Mouse (Mus musculus) heart, adult 11 months (tissue): ENCODE data around the gene Scube3.
A peak's percentile ranks its signal among the peaks of the same experiment; 100 is the strongest.
"Not testable (repeated sequence)": the region's sequence is repeated elsewhere in the genome, so short reads cannot be mapped to it uniquely, and the experiment has no call there.

Experiments
- DNase-seq: peaks from one replicate; pipeline ENCODE4 v3.0.0; 2022

Scube3 gene

DNA sequence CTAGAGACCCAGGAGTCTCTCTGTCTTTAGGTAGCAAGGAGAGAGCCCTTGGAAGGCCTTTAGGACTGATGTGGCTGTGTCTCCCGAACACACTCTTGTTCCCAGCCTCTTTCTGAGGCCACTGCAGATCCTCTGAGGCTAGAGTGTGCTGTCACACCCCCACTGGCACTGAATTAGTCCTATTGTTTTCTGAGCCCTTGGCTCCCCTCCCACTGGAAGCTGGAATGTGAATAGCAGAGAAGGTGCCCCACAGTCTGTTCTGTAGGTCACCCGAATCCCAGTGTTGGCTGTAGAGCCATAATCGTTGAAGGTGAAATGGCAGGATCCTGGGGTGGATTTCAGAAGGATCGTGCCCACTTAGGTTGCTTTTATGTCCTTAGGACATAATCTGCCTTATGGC lies 38.4 kb downstream of the Scube3 start:
- DNase-seq, result peak; percentile 94

GRCm38 (mm10) chr17:28180783-28181544 lies 39.0 kb downstream of the Scube3 start:
- DNase-seq, result peak; percentile 94

DNA sequence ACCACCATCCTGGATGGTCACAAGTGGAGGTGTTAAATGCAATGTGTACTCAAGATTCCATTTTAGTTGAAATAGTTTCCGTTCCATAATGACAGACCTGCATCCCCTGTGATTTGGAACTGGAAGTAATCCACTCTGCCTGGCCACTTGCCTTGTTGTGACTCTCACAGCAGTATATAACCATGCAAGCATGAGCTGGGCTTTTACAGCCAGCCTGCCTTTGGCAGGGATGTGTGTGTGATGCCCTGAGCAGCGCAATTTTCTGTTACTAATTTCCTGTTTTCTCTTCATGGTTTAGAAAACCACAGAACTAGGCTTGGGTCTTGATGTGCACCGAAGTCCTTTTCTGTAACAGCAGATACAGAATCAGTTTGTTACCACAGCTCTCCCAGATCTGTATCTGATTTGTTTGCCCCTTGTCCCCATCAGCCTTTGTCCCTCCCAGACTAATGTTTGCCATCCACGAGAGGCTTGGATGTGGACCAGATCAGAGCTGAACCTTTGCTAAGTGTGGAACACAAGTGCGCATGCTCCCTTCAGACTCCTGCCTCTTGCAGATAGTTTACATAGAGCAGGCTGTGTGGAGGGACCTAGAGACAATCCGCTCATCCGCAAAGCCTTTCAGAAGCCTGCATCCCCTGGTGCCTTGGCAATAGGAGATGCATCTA lies 43.2 kb downstream of the Scube3 start:
- DNase-seq, result no peak

DNA sequence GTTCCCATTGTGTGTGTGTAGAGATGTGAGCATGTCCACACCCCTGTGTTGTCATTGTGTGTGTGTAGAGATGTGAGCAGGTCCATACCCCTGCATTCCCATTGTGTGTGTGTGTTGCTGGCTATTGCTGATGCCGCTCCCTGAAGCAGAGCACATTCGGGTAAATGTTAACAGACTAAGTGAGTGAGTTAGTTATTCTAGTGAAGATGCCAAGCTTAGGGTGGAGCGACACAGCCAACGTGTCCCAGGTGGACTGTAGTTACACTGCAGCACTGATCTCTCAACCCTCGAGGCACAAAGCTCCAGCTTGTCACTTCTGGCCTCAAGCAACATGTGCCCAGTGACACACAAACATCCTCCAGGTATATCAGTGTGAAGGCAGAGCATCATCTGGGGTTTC lies 46.4 kb downstream of the Scube3 start:
- no peak for DNase-seq

DNA sequence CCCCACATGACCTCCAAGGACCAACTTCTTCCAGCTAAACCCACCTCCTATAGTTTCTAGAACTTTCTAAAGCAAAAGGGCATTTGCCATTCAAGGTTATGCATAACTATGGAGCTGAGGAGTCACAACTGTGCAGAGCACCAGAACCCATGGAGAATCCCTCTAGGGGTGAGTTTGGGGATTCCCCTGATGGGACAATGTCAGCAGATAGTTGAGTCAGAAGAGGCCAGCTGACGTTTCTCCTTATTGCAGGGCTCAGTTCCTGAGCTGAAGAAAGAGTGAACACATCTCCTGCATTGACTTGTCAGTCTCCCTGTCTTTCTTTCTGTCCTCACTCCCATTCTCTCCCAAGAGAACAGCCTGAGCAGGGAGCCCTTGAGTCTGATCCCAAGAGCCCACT lies 50.8 kb downstream of the Scube3 start:
- no peak for DNase-seq

DNA sequence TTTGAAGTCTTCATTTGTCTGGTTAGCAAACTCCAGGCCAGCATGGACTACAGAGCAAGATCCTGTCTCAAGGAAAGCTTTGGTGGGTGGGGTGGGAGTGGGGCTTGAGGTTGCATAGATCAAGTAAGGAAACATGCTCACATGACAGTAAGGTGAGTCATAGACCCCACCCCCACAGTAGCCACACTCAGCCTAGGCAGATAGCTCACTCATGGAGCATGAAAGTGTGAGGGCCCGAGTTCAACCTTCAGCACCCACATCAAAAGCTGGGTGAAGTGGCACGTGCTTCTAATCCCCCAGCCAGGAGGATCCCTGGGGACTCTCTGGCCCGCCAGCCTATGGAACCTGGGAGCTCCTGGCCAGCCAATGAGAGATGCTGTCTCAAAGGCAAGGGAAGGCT lies 51.6 kb downstream of the Scube3 start:
- DNase-seq, result no peak

DNA sequence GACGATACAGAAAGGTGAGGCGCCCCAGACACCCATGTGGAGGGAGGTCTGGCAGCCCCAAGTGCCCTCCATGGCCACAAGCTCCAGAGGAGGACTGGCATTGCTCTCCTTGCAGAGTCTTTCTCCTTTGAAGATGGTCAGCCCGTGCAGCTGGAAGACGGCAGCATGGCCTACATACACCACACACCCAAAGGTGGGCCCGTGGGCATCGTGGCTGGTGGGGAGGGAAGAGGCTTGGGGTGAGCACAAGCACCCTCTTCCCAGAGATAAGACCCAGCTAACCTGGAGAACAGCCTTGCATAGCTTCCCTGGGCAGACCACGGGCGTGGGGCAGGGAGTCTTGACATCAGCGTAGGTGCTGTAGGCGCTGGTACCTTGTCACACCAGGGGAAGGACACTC lies 53.1 kb downstream of the Scube3 start:
- DNase-seq, result peak; percentile 88

- peak; percentile 91 for DNase-seq
Observed at GRCm38 (mm10) chr17:28197646-28198045, 55.7 kb downstream of the Scube3 start.

DNA sequence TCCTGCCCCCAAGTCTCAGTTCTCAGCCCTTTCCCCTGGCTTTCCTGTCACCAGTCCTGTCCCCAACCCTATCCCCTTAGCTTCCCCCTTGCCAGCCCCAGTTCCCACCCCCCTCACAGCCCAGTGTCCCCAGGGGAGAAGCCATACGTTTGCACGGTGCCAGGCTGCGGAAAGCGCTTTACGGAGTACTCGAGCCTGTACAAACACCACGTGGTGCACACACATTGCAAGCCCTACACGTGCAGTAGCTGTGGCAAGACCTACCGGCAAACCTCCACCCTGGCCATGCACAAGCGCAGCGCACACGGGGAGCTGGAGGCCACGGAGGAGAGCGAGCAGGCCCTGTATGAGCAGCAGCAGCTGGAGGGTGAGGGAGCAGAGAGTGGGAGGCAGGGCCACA lies 60.0 kb downstream of the Scube3 start:
- DNase-seq, result no peak

GRCm38 (mm10) chr17:28204052-28204720 lies 62.2 kb downstream of the Scube3 start:
- peak; percentile 92 for DNase-seq

DNA sequence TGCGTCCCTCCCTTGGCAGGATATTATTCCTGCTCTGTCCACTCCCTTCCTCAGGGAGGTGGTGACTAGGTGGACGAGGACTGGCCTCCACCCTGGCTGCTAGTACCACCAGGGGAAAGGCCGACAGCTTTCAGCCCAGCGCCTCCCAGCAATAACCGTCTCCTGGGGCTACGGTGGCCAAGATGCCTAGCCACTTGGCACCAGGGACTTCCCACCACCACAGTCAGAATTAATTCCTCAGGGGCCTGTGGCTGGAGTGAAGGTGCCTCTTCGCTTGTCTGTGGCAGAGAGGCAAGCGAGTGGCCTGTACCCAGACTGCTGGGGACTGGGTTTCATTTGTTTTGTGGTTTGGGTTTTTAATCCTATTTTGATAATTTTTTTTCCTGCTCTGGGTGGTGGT lies 63.5 kb downstream of the Scube3 start:
- no peak for DNase-seq

GRCm38 (mm10) chr17:28207092-28207491 lies 65.2 kb downstream of the Scube3 start:
- no peak for DNase-seq

DNA sequence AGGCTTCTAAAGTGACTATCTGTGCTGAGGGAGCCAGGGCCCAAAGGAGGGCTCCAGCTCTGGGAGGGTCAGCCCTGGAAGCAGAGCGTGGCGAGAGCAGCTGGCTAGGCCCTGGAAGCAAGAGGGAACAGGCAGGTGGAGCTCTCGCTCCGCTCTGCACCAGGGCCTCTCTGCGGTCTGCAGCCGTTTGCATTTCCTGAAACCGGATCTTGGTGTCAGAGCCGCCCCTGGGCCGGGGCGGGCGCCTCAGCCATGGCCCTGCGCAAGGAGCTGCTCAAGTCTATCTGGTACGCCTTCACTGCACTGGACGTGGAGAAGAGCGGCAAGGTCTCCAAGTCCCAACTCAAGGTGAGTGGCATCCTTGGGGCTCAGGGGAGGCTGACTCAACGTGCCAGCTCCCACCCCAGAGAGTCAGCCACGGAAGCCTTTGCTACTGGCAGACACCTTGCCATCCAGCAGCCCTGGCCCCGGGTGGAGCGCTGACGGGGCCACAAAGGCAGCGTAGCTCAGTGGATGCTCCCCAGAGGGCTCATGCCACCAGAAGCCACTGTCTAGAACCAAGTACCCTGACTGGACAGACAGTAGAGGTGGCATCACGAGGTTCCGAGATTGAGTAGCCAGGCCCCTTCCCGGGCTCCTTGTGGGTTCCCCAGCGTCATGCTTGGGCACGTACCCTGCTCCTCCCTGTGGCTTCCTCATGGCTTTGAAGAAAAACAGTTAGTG lies 65.8 kb downstream of the Scube3 start, which contains the start of gene Def6:
Def6 (plus strand) TSS at position 188 of the 723 bp plus-strand sequence.
- peak; percentile 99 for DNase-seq

DNA sequence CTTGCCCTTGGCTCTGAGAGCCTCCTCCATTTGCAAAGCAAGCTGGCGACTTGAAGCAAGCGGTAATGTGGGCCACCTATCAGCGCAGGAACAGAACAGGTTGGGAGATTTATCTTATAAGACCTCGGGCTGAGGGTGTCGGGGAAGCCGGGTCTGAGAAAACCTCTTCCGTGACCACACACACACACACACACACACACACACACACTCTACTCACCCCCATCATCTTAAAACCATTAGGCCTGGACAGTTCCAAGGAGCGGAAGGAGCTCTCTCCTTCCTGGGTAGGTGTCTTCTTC lies 66.3 kb downstream of the Scube3 start:
- no peak for DNase-seq

GRCm38 (mm10) chr17:28209457-28210110 lies 67.6 kb downstream of the Scube3 start:
- no peak for DNase-seq

GRCm38 (mm10) chr17:28211921-28212341 lies 70.0 kb downstream of the Scube3 start:
- peak; percentile 94 for DNase-seq

DNA sequence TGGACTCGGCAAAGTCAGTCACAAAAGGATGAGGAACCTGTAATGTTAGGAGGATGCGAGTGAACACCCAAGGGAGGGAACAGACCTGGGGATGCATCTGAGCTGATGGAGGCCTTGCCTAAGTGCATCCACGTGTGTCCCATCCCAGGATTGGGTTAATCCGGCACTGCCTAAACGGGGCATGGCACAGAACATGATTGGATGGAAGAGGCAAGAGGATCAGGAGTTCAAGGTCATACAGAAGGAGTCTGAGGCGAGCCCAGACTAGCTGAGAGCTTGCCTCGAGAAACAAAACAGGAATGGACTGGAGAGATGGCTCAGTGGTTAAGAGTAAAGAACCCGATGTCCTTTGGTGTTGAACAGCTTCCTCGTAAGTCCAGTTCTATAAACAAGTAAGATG lies 70.5 kb downstream of the Scube3 start:
- DNase-seq, result no peak

DNA sequence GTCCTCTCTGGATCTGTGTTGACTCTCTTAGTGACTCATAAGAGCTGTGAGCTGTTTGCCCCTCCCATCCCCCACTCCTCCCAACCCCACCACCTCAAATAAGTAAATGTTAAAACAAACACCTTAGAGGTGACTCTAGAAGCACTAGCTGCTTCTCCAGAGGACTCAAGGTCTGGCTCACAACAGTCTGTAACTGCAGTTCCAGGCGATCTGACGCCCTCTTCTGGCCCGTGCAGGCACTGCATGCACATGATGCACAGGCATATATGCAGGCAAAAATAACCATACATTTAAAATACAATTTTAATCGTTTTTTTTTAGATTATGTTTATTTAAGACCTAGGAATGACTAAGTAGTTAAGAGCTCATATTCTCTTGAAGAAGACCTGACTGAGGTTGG lies 71.3 kb downstream of the Scube3 start:
- no peak for DNase-seq

DNA sequence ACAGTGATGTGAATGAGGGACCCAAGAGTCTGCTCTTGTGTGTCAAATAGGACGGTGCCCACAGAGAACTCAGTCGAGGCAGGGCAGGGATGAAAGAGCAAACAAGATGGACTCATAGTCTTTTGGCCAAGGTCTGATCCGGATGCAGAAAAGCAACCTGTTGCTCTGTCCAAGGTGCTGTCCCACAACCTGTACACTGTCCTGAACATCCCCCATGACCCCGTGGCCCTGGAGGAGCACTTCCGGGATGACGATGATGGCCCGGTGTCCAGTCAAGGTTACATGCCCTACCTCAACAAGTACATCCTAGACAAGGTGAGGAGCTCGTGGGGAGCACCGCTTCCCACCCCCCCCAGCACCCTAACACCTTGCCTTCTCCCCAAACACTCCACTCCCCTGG lies 74.8 kb downstream of the Scube3 start:
- no peak for DNase-seq

DNA sequence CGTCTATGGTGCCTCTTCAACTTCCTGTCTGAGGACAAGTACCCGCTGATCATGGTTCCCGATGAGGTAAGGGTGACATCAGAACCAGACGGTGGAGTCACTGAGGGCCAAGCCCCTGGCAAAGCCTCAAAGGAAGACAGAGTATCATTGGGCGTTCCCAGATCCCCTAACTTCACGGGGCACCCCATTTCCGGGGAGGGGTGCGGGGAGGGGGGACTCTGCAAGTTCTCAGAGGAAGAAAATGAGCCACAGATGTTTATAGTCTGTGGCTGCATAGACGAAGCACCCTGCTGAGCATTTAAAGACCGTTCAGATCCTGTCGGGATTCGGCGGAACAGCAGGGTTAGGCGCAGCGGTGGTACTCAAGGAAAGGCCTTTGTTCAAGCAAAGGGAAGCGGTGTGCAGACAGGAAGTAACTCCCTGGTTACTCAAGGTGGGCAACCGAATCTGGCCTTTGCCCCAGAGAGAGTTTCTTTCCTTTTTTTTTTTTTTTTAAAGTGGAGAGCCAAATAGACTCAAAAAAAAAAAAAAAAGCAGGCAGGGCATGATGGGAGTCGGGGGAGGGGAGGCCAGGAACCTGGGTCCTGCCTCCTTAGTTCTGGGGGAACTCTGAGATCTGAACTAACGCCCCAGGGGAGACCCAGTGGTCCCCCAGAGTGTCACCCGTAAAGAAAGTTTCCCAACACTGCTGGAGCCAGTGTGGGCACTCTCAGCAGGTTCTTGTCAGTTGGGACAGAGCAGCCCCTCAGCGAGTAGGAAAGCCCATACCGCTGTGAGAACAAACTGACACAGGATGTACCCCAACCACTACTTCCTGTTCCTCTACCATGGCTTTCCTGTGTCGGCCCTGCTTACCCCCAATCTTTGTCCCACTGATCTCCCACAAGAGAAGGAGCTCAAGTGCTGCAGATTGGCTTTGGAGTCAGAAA lies 76.0 kb downstream of the Scube3 start:
- peak; percentile 95 for DNase-seq

DNA sequence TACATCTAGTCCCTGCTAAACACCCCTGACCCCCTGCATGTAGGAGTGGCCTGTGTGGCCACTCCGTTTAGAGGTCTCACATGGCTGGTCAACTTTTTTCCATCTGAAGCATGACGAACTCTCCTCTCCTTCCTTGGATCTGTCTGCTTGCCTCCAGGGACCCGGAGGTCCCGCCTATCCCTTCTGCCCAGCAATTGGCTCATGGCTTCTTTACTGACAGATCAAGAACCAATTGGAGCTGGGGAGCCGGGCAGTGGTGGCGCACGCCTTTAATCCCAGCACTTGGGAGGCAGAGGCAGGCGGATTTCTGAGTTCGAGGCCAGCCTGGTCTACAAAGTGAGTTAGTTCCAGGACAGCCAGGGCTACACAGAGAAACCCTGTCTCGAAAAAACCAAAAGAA lies 80.5 kb downstream of the Scube3 start:
- DNase-seq, result not testable (repeated sequence)
